Mouse (Mus musculus) ovary, adult 10 weeks (tissue): ENCODE measurements around the gene Gprasp1. TPM values are rescaled to one million over a fixed set of nuclear protein-coding genes. Genes with fewer than 3 reads are reported as not detected.

Experiments used
- polyA plus RNA-seq: library from polyadenylated mRNA; stranded (reverse); fragments of 350-450 nt; fragmentation: Illumina TruSeq; extraction: RNeasy Lipid Tissue Mini Kit (QIAGEN cat#74804); gene quantifications from one replicate; pipeline ENCODE4 v1.2.3, GENCODE M21; 2014

Gprasp1 gene
- 157 TPM for polyA plus RNA-seq

GRCm38 (mm10) chrX:135742304-135743055 is at the start of gene Gprasp1, which contains the start of gene Armcx5:
Gene Gprasp1, plus strand, starts transcription at chrX:135742733.
Gene Armcx5, plus strand, starts transcription at chrX:135742733.

DNA sequence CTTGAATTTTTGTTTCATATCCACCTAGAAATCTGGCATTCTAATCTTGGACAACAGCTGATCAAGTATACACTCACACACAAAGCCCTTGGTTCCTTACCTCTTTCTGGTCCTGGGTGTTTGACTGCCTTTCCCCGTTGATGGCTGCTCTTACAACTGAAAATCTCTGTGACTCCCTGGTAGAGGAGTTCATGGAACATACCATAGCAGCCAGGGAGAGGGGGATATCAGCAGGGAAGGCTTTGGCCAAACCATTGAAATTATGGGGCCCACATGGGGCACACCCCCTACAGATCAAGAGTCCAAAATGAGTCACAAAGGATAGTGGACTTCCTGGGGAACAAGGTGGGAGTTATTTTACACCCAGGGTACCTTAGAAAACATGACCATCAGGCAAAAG is 48.9 kb upstream of the Gprasp1 start, which contains the start of gene Tcp11x2:
Gene Tcp11x2, minus strand, starts transcription at position 158 of the 400 bp plus-strand sequence.

GRCm38 (mm10) chrX:135725161-135725560 is 17.4 kb upstream of the Gprasp1 start, which contains the start of gene Tmsb15a:
Gene Tmsb15a, minus strand, starts transcription at chrX:135725261.

GRCm38 (mm10) chrX:135797212-135797644 is 54.7 kb downstream of the Gprasp1 start, which contains the start of gene Bhlhb9:
Gene Bhlhb9, plus strand, starts transcription at chrX:135797594.

GRCm38 (mm10) chrX:135838521-135839360 is 96.2 kb downstream of the Gprasp1 start, which contains the start of gene Gprasp2:
Gene Gprasp2, plus strand, starts transcription at chrX:135839034.

Other genes starting within 250 kb of the Gprasp1 start
- 1.4 TPM for gene AV320801, start 248.1 kb upstream of the Gprasp1 start, polyA plus RNA-seq
- not detected for gene Nxf7, start 144.0 kb upstream of the Gprasp1 start, polyA plus RNA-seq
- gene Prame, start 115.0 kb upstream of the Gprasp1 start, polyA plus RNA-seq = not detected
- gene Tcp11x2, start 48.9 kb upstream of the Gprasp1 start, polyA plus RNA-seq = 1.2 TPM
- not detected for gene Tmsb15a, start 17.5 kb upstream of the Gprasp1 start, polyA plus RNA-seq
- gene Armcx5, start within 50 bp of the Gprasp1 start, polyA plus RNA-seq = 56.5 TPM
- 148 TPM for gene Bhlhb9, start 54.9 kb downstream of the Gprasp1 start, polyA plus RNA-seq
- gene Gprasp2, start 96.3 kb downstream of the Gprasp1 start, polyA plus RNA-seq = 44.2 TPM